Mouse (Mus musculus): ENCODE data around the gene Irx4. TPM values are rescaled to one million over a fixed set of nuclear protein-coding genes. Genes with fewer than 3 reads are reported as not detected.

Irx4 gene
- polyA plus RNA-seq, 1 experiment = not detected

GRCm38 (mm10) chr13:73282407-73282806, 22.1 kb downstream of the Irx4 start:
- Histone ChIP-seq H3K4me3 (replicated peaks) (no peak overlapping the region), H3K9me3 (no peaks in the 10 kb centered on the region), H3K4me1 (peaks cover 4% of the 10 kb centered on the region; the same call in 1 of the 2 replicates), H3K36me3 (replicated peaks; ENCODE audit: low read length) (no peaks in the 10 kb centered on the region), H3K27me3 (replicated peaks) (peaks cover 43% of the 10 kb centered on the region)
- no peak for TF ChIP-seq GATA1 (IDR thresholded peaks at IDR 0.05; ENCODE audit: borderline replicate concordance, low read length)
- no peak for TF ChIP-seq FLI1 (IDR thresholded peaks at IDR 0.05; ENCODE audit: low read length)

GRCm38 (mm10) chr13:73283534-73283933, 23.3 kb downstream of the Irx4 start:
- Histone ChIP-seq H3K27me3 (replicated peaks) (peaks cover 46% of the 10 kb centered on the region), H3K4me3 (replicated peaks) (no peak overlapping the region), H3K36me3 (replicated peaks; ENCODE audit: low read length) (no peaks in the 10 kb centered on the region), H3K4me1 (peaks cover 4% of the 10 kb centered on the region; the same call in 1 of the 2 replicates), H3K9me3 (no peaks in the 10 kb centered on the region)
- TF ChIP-seq GATA1 (IDR thresholded peaks at IDR 0.05; ENCODE audit: borderline replicate concordance, low read length) = no peak
- TF ChIP-seq FLI1 (IDR thresholded peaks at IDR 0.05; ENCODE audit: low read length) = no peak

- peaks cover 42% of the 10 kb centered on the region for H3K27me3 ChIP-seq (replicated peaks)
- no peaks in the 10 kb centered on the region for H3K36me3 ChIP-seq (replicated peaks; ENCODE audit: low read length)
- TF ChIP-seq GATA1 (IDR thresholded peaks at IDR 0.05; ENCODE audit: borderline replicate concordance, low read length) (no peak), FLI1 (IDR thresholded peaks at IDR 0.05; ENCODE audit: low read length) (no peak)
- peaks cover 8% of the 10 kb centered on the region; the same call in 1 of the 2 replicates for H3K9me3 ChIP-seq
- no peak overlapping the region for H3K4me3 ChIP-seq (replicated peaks)
- peaks cover 18% of the 10 kb centered on the region for H3K4me1 ChIP-seq
Observed at GRCm38 (mm10) chr13:73290206-73290605, 29.9 kb downstream of the Irx4 start.

GRCm38 (mm10) chr13:73291102-73291501, 30.8 kb downstream of the Irx4 start:
- H3K36me3 ChIP-seq (replicated peaks; ENCODE audit: low read length) = no peaks in the 10 kb centered on the region
- no peak overlapping the region for H3K4me3 ChIP-seq (replicated peaks)
- peaks cover 42% of the 10 kb centered on the region for H3K27me3 ChIP-seq (replicated peaks)
- H3K4me1 ChIP-seq = peaks cover 18% of the 10 kb centered on the region
- H3K9me3 ChIP-seq = peaks cover 8% of the 10 kb centered on the region; the same call in 1 of the 2 replicates
- TF ChIP-seq FLI1 (IDR thresholded peaks at IDR 0.05; ENCODE audit: low read length) (no peak), GATA1 (IDR thresholded peaks at IDR 0.05; ENCODE audit: borderline replicate concordance, low read length) (no peak)

GRCm38 (mm10) chr13:73298717-73299116, 38.4 kb downstream of the Irx4 start:
- TF ChIP-seq FLI1 (IDR thresholded peaks at IDR 0.05; ENCODE audit: low read length) = no peak
- TF ChIP-seq GATA1 (IDR thresholded peaks at IDR 0.05; ENCODE audit: borderline replicate concordance, low read length) = no peak
- Histone ChIP-seq H3K4me1 (peaks cover 23% of the 10 kb centered on the region), H3K9me3 (peaks cover 10% of the 10 kb centered on the region; the same call in 1 of the 2 replicates), H3K4me3 (replicated peaks) (no peak overlapping the region), H3K27me3 (replicated peaks) (peaks cover 21% of the 10 kb centered on the region), H3K36me3 (replicated peaks; ENCODE audit: low read length) (no peaks in the 10 kb centered on the region)

- Histone ChIP-seq H3K27me3 (replicated peaks) (peaks cover 25% of the 10 kb centered on the region), H3K4me1 (peaks cover 26% of the 10 kb centered on the region), H3K9me3 (peaks cover 7% of the 10 kb centered on the region; the same call in 1 of the 2 replicates), H3K4me3 (replicated peaks) (no peak overlapping the region), H3K36me3 (replicated peaks; ENCODE audit: low read length) (no peaks in the 10 kb centered on the region)
- TF ChIP-seq FLI1 (IDR thresholded peaks at IDR 0.05; ENCODE audit: low read length) = no peak
- TF ChIP-seq GATA1 (IDR thresholded peaks at IDR 0.05; ENCODE audit: borderline replicate concordance, low read length) = no peak
Observed at GRCm38 (mm10) chr13:73299322-73299721, 39.0 kb downstream of the Irx4 start.

GRCm38 (mm10) chr13:73304729-73305128, 44.5 kb downstream of the Irx4 start:
- Histone ChIP-seq H3K4me3 (replicated peaks) (no peak overlapping the region), H3K4me1 (peaks cover 23% of the 10 kb centered on the region), H3K36me3 (replicated peaks; ENCODE audit: low read length) (no peaks in the 10 kb centered on the region), H3K9me3 (no peaks in the 10 kb centered on the region), H3K27me3 (replicated peaks) (peaks cover 59% of the 10 kb centered on the region)
- TF ChIP-seq GATA1 (IDR thresholded peaks at IDR 0.05; ENCODE audit: borderline replicate concordance, low read length) (no peak), FLI1 (IDR thresholded peaks at IDR 0.05; ENCODE audit: low read length) (no peak)

- Histone ChIP-seq H3K27me3 (replicated peaks) (peaks cover 57% of the 10 kb centered on the region), H3K9me3 (no peaks in the 10 kb centered on the region), H3K36me3 (replicated peaks; ENCODE audit: low read length) (no peaks in the 10 kb centered on the region), H3K4me3 (replicated peaks) (no peak overlapping the region), H3K4me1 (peaks cover 25% of the 10 kb centered on the region)
- TF ChIP-seq GATA1 (IDR thresholded peaks at IDR 0.05; ENCODE audit: borderline replicate concordance, low read length) = no peak
Observed at GRCm38 (mm10) chr13:73305398-73306084, 45.3 kb downstream of the Irx4 start.

- Histone ChIP-seq H3K4me3 (replicated peaks) (no peak overlapping the region), H3K9me3 (no peaks in the 10 kb centered on the region), H3K36me3 (replicated peaks; ENCODE audit: low read length) (no peaks in the 10 kb centered on the region), H3K4me1 (peaks cover 26% of the 10 kb centered on the region), H3K27me3 (replicated peaks) (peaks cover 60% of the 10 kb centered on the region)
- no peak for TF ChIP-seq FLI1 (IDR thresholded peaks at IDR 0.05; ENCODE audit: low read length)
- no peak for TF ChIP-seq GATA1 (IDR thresholded peaks at IDR 0.05; ENCODE audit: borderline replicate concordance, low read length)
Observed at GRCm38 (mm10) chr13:73306085-73306410, 45.8 kb downstream of the Irx4 start.

GRCm38 (mm10) chr13:73306430-73306829, 46.2 kb downstream of the Irx4 start:
- Histone ChIP-seq H3K9me3 (no peaks in the 10 kb centered on the region), H3K27me3 (replicated peaks) (peaks cover 62% of the 10 kb centered on the region), H3K4me3 (replicated peaks) (no peak overlapping the region), H3K36me3 (replicated peaks; ENCODE audit: low read length) (no peaks in the 10 kb centered on the region), H3K4me1 (peaks cover 26% of the 10 kb centered on the region)
- TF ChIP-seq FLI1 (IDR thresholded peaks at IDR 0.05; ENCODE audit: low read length) (no peak), GATA1 (IDR thresholded peaks at IDR 0.05; ENCODE audit: borderline replicate concordance, low read length) (no peak)

Data from megakaryocyte, embryonic 14.5 days (primary cell).